Mouse (Mus musculus): ENCODE results near the gene Ehmt2. TPM values are rescaled to one million over a fixed set of nuclear protein-coding genes. Genes with fewer than 3 reads are reported as not detected.
"Not testable (repeated sequence)": the region's sequence is repeated elsewhere in the genome, so short reads cannot be mapped to it uniquely, and the experiment has no call there.

Ehmt2 gene
- total RNA-seq, 1 experiment from 2014 or later: 186 TPM

GRCm38 (mm10) chr17:34927306-34928019 is 29.2 kb downstream of the Ehmt2 start:
- no peak for DNase-seq

- DNase-seq: no peak
These were observed 30.6 kb downstream of the Ehmt2 start for GRCm38 (mm10) chr17:34928841-34929240.

DNA sequence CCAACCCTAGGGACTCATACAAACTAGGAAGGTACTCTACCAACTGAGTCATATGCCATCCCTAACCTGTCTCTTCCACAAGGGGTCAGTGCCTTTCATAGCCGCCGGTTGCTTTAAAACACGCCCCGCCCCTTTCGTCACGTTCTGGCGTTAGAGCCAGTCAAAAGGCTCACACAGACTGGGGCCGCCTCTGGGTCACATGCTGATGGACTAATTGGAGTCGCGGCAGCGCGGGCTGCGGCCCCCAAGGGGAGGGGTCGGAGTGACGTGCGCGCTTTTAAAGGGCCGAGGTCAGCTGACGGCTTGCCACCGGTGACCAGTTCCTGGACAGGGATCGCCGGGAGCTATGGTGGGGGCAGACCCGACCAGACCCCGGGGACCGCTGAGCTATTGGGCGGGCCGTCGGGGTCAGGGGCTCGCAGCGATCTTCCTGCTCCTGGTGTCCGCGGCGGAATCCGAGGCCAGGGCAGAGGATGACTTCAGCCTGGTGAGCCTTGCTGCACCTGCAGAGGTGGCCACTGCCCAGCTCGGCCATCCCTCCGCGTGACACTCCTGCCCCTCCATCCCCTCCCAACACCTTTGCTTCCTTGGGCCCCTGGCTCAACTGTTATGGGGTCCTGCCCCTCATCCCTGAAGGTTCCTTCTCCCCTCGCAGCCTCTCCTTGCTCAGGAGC is 32.9 kb downstream of the Ehmt2 start, which contains the start of gene Neu1:
Gene Neu1 (plus strand): TSS at position 193 of the 674 bp plus-strand sequence.
- DNase-seq: peak; percentile 97

- DNase-seq: no peak
These were observed 33.4 kb downstream of the Ehmt2 start for GRCm38 (mm10) chr17:34931735-34932098.

DNA sequence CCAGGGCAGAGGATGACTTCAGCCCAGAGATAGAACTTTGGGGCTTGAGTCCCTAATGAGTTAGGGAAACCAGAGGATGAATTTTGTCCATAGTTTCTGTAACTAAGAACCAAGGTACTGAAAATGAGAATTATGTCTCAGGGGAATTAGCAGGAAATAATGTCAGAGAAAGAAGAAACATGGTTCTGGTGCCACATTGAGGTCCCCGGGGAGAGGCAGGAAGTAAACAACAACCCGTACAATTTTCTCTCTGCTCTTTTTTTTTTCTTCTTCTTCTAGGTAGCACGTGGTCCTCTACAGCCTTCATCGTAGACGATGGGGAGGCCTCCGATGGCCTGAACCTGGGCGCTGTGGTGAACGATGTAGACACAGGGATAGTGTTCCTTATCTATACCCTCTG is 34.0 kb downstream of the Ehmt2 start:
- DNase-seq: no peak

DNA sequence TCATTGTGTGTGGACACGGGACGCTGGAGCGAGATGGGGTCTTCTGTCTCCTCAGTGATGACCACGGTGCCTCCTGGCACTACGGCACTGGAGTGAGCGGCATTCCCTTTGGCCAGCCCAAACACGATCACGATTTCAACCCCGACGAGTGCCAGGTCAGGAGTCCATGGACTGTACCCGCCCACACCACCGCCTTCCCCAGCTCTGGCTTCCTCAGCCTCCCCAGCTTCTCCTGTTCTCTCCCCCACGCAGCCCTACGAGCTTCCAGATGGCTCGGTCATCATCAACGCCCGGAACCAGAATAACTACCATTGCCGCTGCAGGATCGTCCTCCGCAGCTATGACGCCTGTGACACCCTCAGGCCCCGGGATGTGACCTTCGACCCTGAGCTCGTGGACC is 35.8 kb downstream of the Ehmt2 start:
- DNase-seq: no peak

GRCm38 (mm10) chr17:34934830-34935229 is 36.6 kb downstream of the Ehmt2 start:
- no peak for DNase-seq

- DNase-seq: no peak
These were observed 39.8 kb downstream of the Ehmt2 start for GRCm38 (mm10) chr17:34937960-34938505.

- no peak for DNase-seq
These were observed 43.2 kb downstream of the Ehmt2 start for GRCm38 (mm10) chr17:34941344-34942041.

GRCm38 (mm10) chr17:34943128-34943815 is 45.0 kb downstream of the Ehmt2 start:
- DNase-seq: no peak

DNA sequence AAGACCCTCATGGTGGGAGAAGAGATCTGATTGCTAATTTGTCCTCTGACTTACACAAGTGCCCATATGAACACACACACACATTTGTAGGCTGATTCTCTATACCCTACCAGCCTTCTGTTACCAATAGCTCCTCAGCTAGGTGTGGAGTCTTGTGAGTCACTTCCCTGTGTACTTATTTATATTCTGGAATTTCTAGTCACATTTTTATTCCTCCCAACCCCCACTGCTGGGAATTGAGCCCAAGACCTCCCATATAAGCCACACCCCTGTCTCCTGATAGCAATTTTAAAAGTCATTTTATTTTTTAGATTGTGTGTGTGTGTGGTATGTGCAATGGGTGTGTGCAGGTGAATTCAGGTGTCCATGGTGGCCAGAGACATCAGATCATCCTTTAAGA is 46.1 kb downstream of the Ehmt2 start:
- DNase-seq: no peak

DNA sequence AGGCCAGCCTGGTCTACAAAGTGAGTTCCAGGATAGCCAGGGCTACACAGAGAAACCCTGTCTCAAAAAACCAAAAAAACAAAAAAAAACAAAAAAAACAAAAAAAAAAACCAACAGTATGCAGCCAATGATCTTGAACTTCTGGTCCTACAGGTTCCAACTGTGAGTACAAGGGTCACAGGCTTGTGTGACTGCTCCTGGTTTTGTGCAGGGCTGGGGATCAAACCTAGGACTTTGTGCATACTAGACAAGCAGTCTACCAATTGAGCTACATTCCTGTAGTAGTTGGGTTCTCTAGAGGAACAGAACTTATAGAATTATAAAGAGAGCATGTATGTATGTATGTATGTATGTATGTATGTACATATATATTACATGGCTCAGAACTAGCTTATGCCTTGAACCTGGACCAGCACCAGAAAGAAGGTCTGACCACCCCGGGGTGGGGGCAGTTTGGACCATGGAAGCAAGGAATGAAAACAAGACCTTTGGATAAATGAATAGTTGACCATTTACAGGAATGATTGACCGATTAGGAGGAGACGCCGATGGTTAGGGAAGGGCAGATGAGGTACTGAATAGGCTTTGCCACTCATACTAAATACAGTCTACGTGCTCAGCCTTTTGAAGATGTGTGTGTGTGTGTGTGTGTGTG is 48.3 kb downstream of the Ehmt2 start:
- DNase-seq: no peak

DNA sequence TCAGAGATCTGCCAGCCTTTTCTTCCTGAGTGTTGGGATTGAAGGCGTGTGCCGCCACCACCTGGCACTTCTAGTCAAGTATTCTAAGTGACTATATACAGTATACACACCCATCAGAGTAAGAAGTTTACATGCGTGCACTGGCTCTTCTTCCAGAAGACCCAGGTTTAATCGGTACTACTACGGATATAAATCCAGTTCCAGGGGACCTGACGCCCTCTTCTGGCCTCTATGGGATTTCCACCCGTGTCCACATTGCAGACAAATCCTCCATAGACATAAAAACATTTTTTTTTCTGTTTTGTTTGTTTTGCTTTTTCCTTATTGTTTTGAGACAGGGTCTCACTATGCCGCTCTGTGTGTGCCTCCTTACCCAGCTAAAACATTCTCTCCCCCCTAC is 49.3 kb downstream of the Ehmt2 start:
- DNase-seq: no peak

DNA sequence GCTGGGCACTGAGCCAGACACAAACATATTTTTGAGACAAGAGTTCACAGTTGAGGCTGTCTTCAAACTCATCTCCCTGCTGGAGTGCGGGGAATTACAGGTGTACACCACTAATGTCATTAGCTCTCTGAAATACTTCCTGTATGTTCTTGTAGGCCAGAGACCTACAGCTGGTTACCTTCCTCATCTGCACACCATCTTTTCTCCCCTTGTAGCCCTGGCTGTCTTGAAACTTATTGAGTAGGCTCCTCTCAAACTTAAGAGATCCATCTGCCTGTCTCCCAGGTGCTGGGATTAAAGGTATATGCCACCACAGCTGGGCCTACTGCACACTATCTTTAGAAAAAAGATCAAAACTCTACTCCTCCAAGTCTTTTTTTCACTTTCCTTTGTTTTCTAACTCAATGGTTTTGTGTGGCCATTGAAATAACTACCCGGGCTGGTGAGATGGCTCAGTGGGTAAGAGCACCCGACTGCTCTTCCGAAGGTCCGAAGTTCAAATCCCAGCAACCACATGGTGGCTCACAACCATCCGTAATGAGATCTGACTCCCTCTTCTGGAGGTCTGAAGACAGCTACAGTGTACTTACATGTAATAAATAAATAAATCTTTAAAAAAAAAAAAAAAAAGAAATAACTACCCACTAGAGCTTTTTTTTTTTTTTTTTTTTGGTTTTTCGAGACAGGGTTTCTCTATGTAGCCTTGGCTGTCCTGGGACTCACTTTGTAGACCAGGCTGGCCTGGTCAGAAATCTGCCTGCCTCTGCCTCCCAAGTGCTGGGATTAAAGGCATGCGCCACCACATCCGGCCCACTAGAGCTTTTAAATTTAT is 50.7 kb downstream of the Ehmt2 start:
- not testable (repeated sequence) for DNase-seq

- no peak for DNase-seq
These were observed 51.3 kb downstream of the Ehmt2 start for GRCm38 (mm10) chr17:34949553-34949969.

- no peak for DNase-seq
These were observed 52.5 kb downstream of the Ehmt2 start for GRCm38 (mm10) chr17:34950514-34951455.

GRCm38 (mm10) chr17:34951636-34952377 is 53.5 kb downstream of the Ehmt2 start:
- no peak for DNase-seq

DNA sequence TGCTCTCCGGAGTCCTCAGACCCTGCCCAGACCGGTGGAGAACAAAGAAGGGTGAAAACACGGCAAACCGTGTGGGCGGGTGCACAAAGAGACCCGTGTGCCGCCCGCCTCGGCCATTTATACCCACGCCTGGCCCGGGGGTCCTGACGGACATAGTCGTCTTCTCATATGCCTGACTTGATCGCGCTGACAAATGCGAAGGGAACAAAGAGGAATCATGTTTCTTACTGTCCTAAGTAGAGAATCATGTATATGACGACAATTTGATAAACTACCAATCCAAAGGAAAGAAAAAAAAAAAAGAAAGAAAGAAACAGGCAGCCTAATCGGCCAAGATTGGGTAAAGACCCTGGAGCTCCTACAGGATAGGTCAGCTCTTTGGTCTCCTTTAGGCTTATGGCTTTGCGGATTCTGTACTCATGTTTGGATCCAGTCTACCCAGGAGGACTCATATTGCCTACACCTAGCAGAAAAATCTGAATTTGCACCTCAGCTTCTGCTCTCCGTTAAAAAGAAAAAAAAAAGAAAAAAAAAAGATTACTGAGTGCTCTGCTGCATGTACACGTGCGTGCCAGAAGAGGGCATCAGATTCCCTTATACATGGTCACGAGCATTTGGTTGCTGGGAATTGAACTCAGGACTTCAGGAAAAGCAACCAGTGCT is 54.2 kb downstream of the Ehmt2 start:
- peak; percentile 80 for DNase-seq
